Mouse (Mus musculus): ENCODE data around the gene Vwa8.

DNA sequence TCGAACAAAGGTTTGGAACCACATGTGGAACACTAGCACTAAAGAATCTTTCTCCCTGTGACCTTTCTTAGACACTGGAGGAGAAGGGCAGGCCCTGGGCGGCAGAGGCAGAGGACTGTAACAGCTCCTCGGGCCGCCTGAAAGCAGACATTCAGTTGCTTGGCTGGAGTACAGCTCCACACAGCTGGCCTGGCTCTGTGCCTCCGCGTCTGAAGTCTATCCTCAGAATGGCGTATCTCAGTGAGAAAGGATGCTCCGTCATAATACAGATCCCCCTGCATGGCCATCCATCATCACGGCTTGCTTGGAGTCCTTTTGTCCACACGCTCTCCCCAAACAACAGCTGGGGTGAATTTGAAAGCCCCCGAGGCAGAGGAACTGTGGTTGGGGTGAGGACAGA, 357.4 kb downstream of the Vwa8 start:
- TF ChIP-seq SIN3A (IDR thresholded peaks at IDR 0.05; ENCODE audit: low read length) (no peak), ZKSCAN1 (IDR thresholded peaks at IDR 0.05; ENCODE audit: borderline replicate concordance, low read depth, low read length) (no peak), EP300 (IDR thresholded peaks at IDR 0.05; ENCODE audit: low read length) (no peak), CTCF (conservative IDR thresholded peaks at IDR 0.05 in 1 of 2, IDR thresholded peaks at IDR 0.05 in 1 of 2; ENCODE audit: low read depth in 2 of 2, low read length in 2 of 2) (no peak), CHD1 (IDR thresholded peaks at IDR 0.05; ENCODE audit: low read depth, low read length) (no peak), MAX (IDR thresholded peaks at IDR 0.05; ENCODE audit: low read length) (no peak), NELFE (IDR thresholded peaks at IDR 0.05; ENCODE audit: low read depth, low read length) (no peak)

All from CH12.LX (cell line).